11 mouse cellular contexts compared by ENCODE assay signal in the genomic region with DNA sequence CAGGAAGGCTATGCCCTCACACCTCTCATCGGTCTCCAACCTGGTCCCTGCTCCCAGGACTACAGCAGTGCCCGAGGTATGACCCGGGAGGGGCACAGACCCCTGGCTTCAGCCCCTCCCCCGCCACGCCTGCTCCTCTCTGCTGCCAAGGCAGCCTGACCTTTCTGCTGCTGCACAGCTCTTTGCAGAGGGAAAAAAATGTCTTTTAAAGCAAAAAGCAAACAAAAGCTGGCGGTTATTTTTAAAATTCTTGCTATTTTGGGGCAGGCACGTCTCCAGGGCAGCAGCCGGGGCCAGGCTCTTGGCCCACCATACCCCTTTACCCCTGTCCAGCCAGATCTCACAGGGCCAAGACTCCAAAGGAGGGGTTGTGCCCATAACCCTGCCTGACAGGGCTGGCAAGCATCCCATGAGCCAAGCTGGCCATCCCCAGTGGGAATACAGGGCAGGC. TPM values are rescaled to one million over a fixed set of nuclear protein-coding genes. Genes with fewer than 3 reads are reported as not detected.
DNase-seq lines count a peak whose midpoint lies in the region; ATAC-seq and TF ChIP-seq lines count a peak whose summit lies in the region.
"Had no signal": no experiment of that assay in that cellular context is flagged by ENCODE, and none has a peak within 500 bp of the region (broad histone marks: within the 10 kb centered on the region; RNA-seq: fewer than 3 reads in every experiment).

No protein-coding gene starts in this region.

- no peaks in the 10 kb centered on the region; the same call in 1 of the 2 replicates for H3K36me3 ChIP-seq in lung, embryonic 14.5 days (ENCODE audit: insufficient read depth)
- no peaks in the 10 kb centered on the region for H3K36me3 ChIP-seq in intestine, embryonic 15.5 days
- H3K36me3 ChIP-seq in neural tube, embryonic 15.5 days = no peaks in the 10 kb centered on the region

- H3K27me3 ChIP-seq in lung, embryonic 14.5 days (ENCODE audit: insufficient read depth, low read length) = no peaks in the 10 kb centered on the region
- no peaks in the 10 kb centered on the region for H3K27me3 ChIP-seq in intestine, embryonic 15.5 days (replicated peaks)
- no peaks in the 10 kb centered on the region for H3K27me3 ChIP-seq in neural tube, embryonic 15.5 days (replicated peaks)
- H3K27me3 ChIP-seq: Patski had no signal

- no peak for TF ChIP-seq POLR2A in lung, adult 2 months (IDR thresholded peaks at IDR 0.05; ENCODE audit: borderline replicate concordance, extremely low read depth, low read depth, low read length)

- H3K4me2 ChIP-seq in lung, embryonic 14.5 days = peak overlapping the region; percentile 23; the same call in 1 of the 2 replicates
- peak overlapping the region; percentile 30; the same call in 1 of the 2 replicates for H3K4me2 ChIP-seq in intestine, embryonic 15.5 days (replicated peaks)
- no peak overlapping the region for H3K4me2 ChIP-seq in neural tube, embryonic 15.5 days

- 18% methylated on average over 8 of the region's 8 CpGs for WGBS in lung, embryonic 14.5 days
- 39% methylated on average over 8 of the region's 8 CpGs for WGBS in lung, adult 2 months
- 32% methylated on average over 8 of the region's 8 CpGs for WGBS in intestine, embryonic 15.5 days
- 70% methylated on average over 8 of the region's 8 CpGs for WGBS in neural tube, embryonic 15.5 days

- peak; percentile 10; the same call in 1 of the 2 replicates for ATAC-seq in lung, embryonic 14.5 days (ENCODE audit: insufficient read depth)
- peak; percentile 13 for ATAC-seq in intestine, embryonic 15.5 days
- no peak for ATAC-seq in neural tube, embryonic 15.5 days (ENCODE audit: low FRiP score)

- TF ChIP-seq CTCF in lung, embryonic 14.5 days (IDR thresholded peaks at IDR 0.05; ENCODE audit: low read depth) = no peak
- TF ChIP-seq CTCF in lung, adult 2 months (IDR thresholded peaks at IDR 0.05; ENCODE audit: insufficient read depth, low read length) = no peak

- H3K4me1 ChIP-seq in lung, embryonic 14.5 days (ENCODE audit: insufficient read depth) = peaks cover 40% of the 10 kb centered on the region
- peaks cover 55% of the 10 kb centered on the region for H3K4me1 ChIP-seq in lung, adult 2 months (ENCODE audit: control insufficient read depth, insufficient read depth, low read length)
- H3K4me1 ChIP-seq in intestine, embryonic 15.5 days (replicated peaks) = peaks cover 44% of the 10 kb centered on the region
- H3K4me1 ChIP-seq in neural tube, embryonic 15.5 days = peaks cover 18% of the 10 kb centered on the region; the same call in 1 of the 2 replicates

- H3K9me3 ChIP-seq in lung, embryonic 14.5 days (ENCODE audit: low read depth, low read length) = no peaks in the 10 kb centered on the region; the same call in 1 of the 2 replicates
- H3K9me3 ChIP-seq in intestine, embryonic 15.5 days = no peaks in the 10 kb centered on the region
- H3K9me3 ChIP-seq in neural tube, embryonic 15.5 days (replicated peaks) = no peaks in the 10 kb centered on the region

- peak overlapping the region; percentile 81 for H3K27ac ChIP-seq in lung, embryonic 14.5 days (ENCODE audit: low read depth)
- H3K27ac ChIP-seq in intestine, embryonic 15.5 days = peak overlapping the region; percentile 52
- no peak overlapping the region for H3K27ac ChIP-seq in neural tube, embryonic 15.5 days (replicated peaks)
- H3K27ac ChIP-seq: macrophage had no signal

- DNase-seq in lung, embryonic 14.5 days = peak; percentile 65
- DNase-seq in lung, adult 2 months = no peak
- peak; percentile 68 to 78 for DNase-seq in adrenal gland, postnatal 36 days
- peak; percentile 56 for DNase-seq in lung, postnatal 14 days
- DNase-seq in spleen, adult 12 weeks (ENCODE audit: low spot score) = no peak
- DNase-seq in embryo, embryonic 10.5 days (ENCODE audit: low spot score) = no peak
- DNase-seq: cerebellum, adult 9-10 months had no signal

- H3K9ac ChIP-seq in lung, embryonic 14.5 days = peak overlapping the region; percentile 36
- H3K9ac ChIP-seq in intestine, embryonic 15.5 days = peak overlapping the region; percentile 41; the same call in 1 of the 2 replicates
- no peak overlapping the region for H3K9ac ChIP-seq in neural tube, embryonic 15.5 days (replicated peaks)

- H3K4me3 ChIP-seq in lung, embryonic 14.5 days (ENCODE audit: low read depth, low read length) = no peak overlapping the region
- no peak overlapping the region for H3K4me3 ChIP-seq in lung, adult 2 months (replicated peaks; ENCODE audit: extremely low read depth, low read depth, low read length)
- no peak overlapping the region for H3K4me3 ChIP-seq in intestine, embryonic 15.5 days (replicated peaks)
- no peak overlapping the region for H3K4me3 ChIP-seq in neural tube, embryonic 15.5 days (replicated peaks)

RNA-seq across cellular contexts. Expression of a gene that starts 10.6 kb away (rescaled TPM):
- 95.0 and 95.1 TPM in 2 replicates for polyA plus RNA-seq in lung, embryonic 14.5 days (2014; fragmentation: Nextera tagmentation; extraction: Ambion mirVana)
- 145 and 148 TPM in 2 replicates for polyA plus RNA-seq in lung, adult 2 months (2012; rRNA removed)
- total RNA-seq in adrenal gland, postnatal 36 days (2021) = 10 to 100 TPM; 25.7 to 74.5 TPM
- polyA plus RNA-seq in intestine, embryonic 15.5 days (2015; fragmentation: Nextera tagmentation; extraction: Ambion mirVana) = 30.9 and 37.8 TPM in 2 replicates
- polyA plus RNA-seq in neural tube, embryonic 15.5 days (2015; fragmentation: Nextera tagmentation; extraction: Ambion mirVana) = 1.2 and 4.4 TPM in 2 replicates
- polyA plus RNA-seq: macrophage had no signal

RNA-seq across cellular contexts. Expression of a gene that starts 42.1 kb away (rescaled TPM):
- 630 and 724 TPM in 2 replicates for polyA plus RNA-seq in lung, embryonic 14.5 days (2014; fragmentation: Nextera tagmentation; extraction: Ambion mirVana)
- 2,052 and 2,661 TPM in 2 replicates for polyA plus RNA-seq in lung, adult 2 months (2012; rRNA removed)
- 100 to 1,000 TPM; 736 to 838 TPM for total RNA-seq in adrenal gland, postnatal 36 days (2021)
- polyA plus RNA-seq in intestine, embryonic 15.5 days (2015; fragmentation: Nextera tagmentation; extraction: Ambion mirVana) = 577 and 672 TPM in 2 replicates
- polyA plus RNA-seq in neural tube, embryonic 15.5 days (2015; fragmentation: Nextera tagmentation; extraction: Ambion mirVana) = 382 and 405 TPM in 2 replicates

RNA-seq across cellular contexts. Expression of a gene that starts 43.8 kb away (rescaled TPM):
- polyA plus RNA-seq in lung, embryonic 14.5 days (2014; fragmentation: Nextera tagmentation; extraction: Ambion mirVana) = 160 and 163 TPM in 2 replicates
- polyA plus RNA-seq in lung, adult 2 months (2012; rRNA removed) = 108 and 114 TPM in 2 replicates
- total RNA-seq in adrenal gland, postnatal 36 days (2021) = 100 to 1,000 TPM; 148 to 182 TPM
- polyA plus RNA-seq in intestine, embryonic 15.5 days (2015; fragmentation: Nextera tagmentation; extraction: Ambion mirVana) = 172 TPM in 2 replicates
- 196 and 203 TPM in 2 replicates for polyA plus RNA-seq in neural tube, embryonic 15.5 days (2015; fragmentation: Nextera tagmentation; extraction: Ambion mirVana)

RNA-seq across cellular contexts. Expression of a gene that starts 58.3 kb away (rescaled TPM):
- polyA plus RNA-seq in lung, embryonic 14.5 days (2014; fragmentation: Nextera tagmentation; extraction: Ambion mirVana) = 24.0 and 25.6 TPM in 2 replicates
- polyA plus RNA-seq in lung, adult 2 months (2012; rRNA removed) = 22.7 and 28.2 TPM in 2 replicates
- 10 to 100 TPM; 14.0 to 14.2 TPM for total RNA-seq in adrenal gland, postnatal 36 days (2021)
- 11.4 and 12.7 TPM in 2 replicates for polyA plus RNA-seq in intestine, embryonic 15.5 days (2015; fragmentation: Nextera tagmentation; extraction: Ambion mirVana)
- 21.2 and 25.6 TPM in 2 replicates for polyA plus RNA-seq in neural tube, embryonic 15.5 days (2015; fragmentation: Nextera tagmentation; extraction: Ambion mirVana)

Comparison
In these comparisons a context has a peak if more than half of its experiments do, and no peak if none do; other contexts are left out.
1. DNase-seq: peak in lung, embryonic 14.5 days (single experiment), adrenal gland, postnatal 36 days (2 of 2) and lung, postnatal 14 days (single experiment); none in lung, adult 2 months (single experiment), spleen, adult 12 weeks (single experiment) and embryo, embryonic 10.5 days (single experiment).